Comparison of ENCODE assay signal across 11 mouse cellular contexts in genomic region chr5:64623653-64624052, GRCm38 (mm10).
DNase-seq lines count a peak whose midpoint lies in the region; ATAC-seq and TF ChIP-seq lines count a peak whose summit lies in the region.
"Had no signal": no experiment of that assay in that cellular context is flagged by ENCODE, and none has a peak within 500 bp of the region (broad histone marks: within the 10 kb centered on the region; RNA-seq: fewer than 3 reads in every experiment).

No protein-coding gene starts in this region.

- TF ChIP-seq CTCF in lung, adult 2 months (IDR thresholded peaks at IDR 0.05; ENCODE audit: insufficient read depth, low read length) = no peak

- no peaks in the 10 kb centered on the region for H3K9me3 ChIP-seq in lung, embryonic 16.5 days (ENCODE audit: control insufficient read depth, low read length)
- no peaks in the 10 kb centered on the region for H3K9me3 ChIP-seq in limb, embryonic 13.5 days
- no peaks in the 10 kb centered on the region for H3K9me3 ChIP-seq in forebrain, embryonic 16.5 days (ENCODE audit: control insufficient read depth, low read length)
- H3K9me3 ChIP-seq: hindbrain, embryonic 13.5 days; limb, embryonic 15.5 days; neural tube, embryonic 12.5 days had no signal

- DNase-seq in lung, adult 2 months = no peak
- peak; percentile 78 for DNase-seq in kidney, adult 11 months
- peak; percentile 59 for DNase-seq in thymus, postnatal 0 days (ENCODE audit: low spot score)
- DNase-seq in adrenal gland, adult 8-10 months = no peak
- no peak for DNase-seq in urinary bladder, adult 2 months (ENCODE audit: low spot score)

- no peak overlapping the region for H3K9ac ChIP-seq in lung, embryonic 16.5 days (ENCODE audit: low read length)
- no peak overlapping the region for H3K9ac ChIP-seq in limb, embryonic 13.5 days
- H3K9ac ChIP-seq in forebrain, embryonic 16.5 days (replicated peaks; ENCODE audit: low read depth, low read length) = no peak overlapping the region
- H3K9ac ChIP-seq: hindbrain, embryonic 13.5 days; limb, embryonic 15.5 days; neural tube, embryonic 12.5 days had no signal

- peak overlapping the region; percentile 1 for H3K27ac ChIP-seq in lung, embryonic 16.5 days (ENCODE audit: low read length)
- no peak overlapping the region for H3K27ac ChIP-seq in limb, embryonic 13.5 days
- H3K27ac ChIP-seq in forebrain, embryonic 16.5 days (ENCODE audit: low read length) = no peak overlapping the region
- H3K27ac ChIP-seq: hindbrain, embryonic 13.5 days; limb, embryonic 15.5 days; neural tube, embryonic 12.5 days had no signal

- no peak overlapping the region for H3K4me2 ChIP-seq in lung, embryonic 16.5 days (ENCODE audit: low read depth, low read length)
- no peak overlapping the region for H3K4me2 ChIP-seq in limb, embryonic 13.5 days (replicated peaks)
- H3K4me2 ChIP-seq in forebrain, embryonic 16.5 days (ENCODE audit: low read length) = no peak overlapping the region
- H3K4me2 ChIP-seq: hindbrain, embryonic 13.5 days; limb, embryonic 15.5 days; neural tube, embryonic 12.5 days had no signal

- no peak for TF ChIP-seq POLR2A in lung, adult 2 months (IDR thresholded peaks at IDR 0.05; ENCODE audit: borderline replicate concordance, extremely low read depth, low read depth, low read length)

- no peak overlapping the region for H3K4me3 ChIP-seq in lung, embryonic 16.5 days (ENCODE audit: low read length)
- no peak overlapping the region for H3K4me3 ChIP-seq in lung, adult 2 months (replicated peaks; ENCODE audit: extremely low read depth, low read depth, low read length)
- no peak overlapping the region for H3K4me3 ChIP-seq in limb, embryonic 13.5 days
- H3K4me3 ChIP-seq in forebrain, embryonic 16.5 days (replicated peaks; ENCODE audit: low read length) = no peak overlapping the region
- H3K4me3 ChIP-seq: hindbrain, embryonic 13.5 days; limb, embryonic 15.5 days; neural tube, embryonic 12.5 days had no signal

- 41% methylated on average over 3 of the region's 3 CpGs for WGBS in lung, embryonic 16.5 days
- WGBS in lung, adult 2 months = 68% methylated on average over 3 of the region's 3 CpGs
- WGBS in limb, embryonic 13.5 days = 40% methylated on average over 3 of the region's 3 CpGs
- 47% methylated on average over 3 of the region's 3 CpGs for WGBS in forebrain, embryonic 16.5 days

- ATAC-seq in lung, embryonic 16.5 days (ENCODE audit: low read depth) = peak; percentile 59
- ATAC-seq in limb, embryonic 13.5 days (ENCODE audit: low FRiP score, low read depth) = 0 out of 2 replicates have a peak, but pooled peaks have one; percentile 41
- ATAC-seq in forebrain, embryonic 16.5 days = no peak

- no peaks in the 10 kb centered on the region for H3K36me3 ChIP-seq in lung, embryonic 16.5 days (ENCODE audit: control insufficient read depth, insufficient read depth, low read length)
- H3K36me3 ChIP-seq in limb, embryonic 13.5 days = no peaks in the 10 kb centered on the region
- no peaks in the 10 kb centered on the region for H3K36me3 ChIP-seq in forebrain, embryonic 16.5 days (ENCODE audit: control insufficient read depth, insufficient read depth)
- H3K36me3 ChIP-seq: hindbrain, embryonic 13.5 days; limb, embryonic 15.5 days; neural tube, embryonic 12.5 days had no signal

- H3K4me1 ChIP-seq in lung, embryonic 16.5 days (replicated peaks; ENCODE audit: control insufficient read depth, insufficient read depth, low read length) = peaks cover 13% of the 10 kb centered on the region
- no peaks in the 10 kb centered on the region for H3K4me1 ChIP-seq in lung, adult 2 months (ENCODE audit: control insufficient read depth, insufficient read depth, low read length)
- peaks cover 36% of the 10 kb centered on the region for H3K4me1 ChIP-seq in limb, embryonic 13.5 days
- no peaks in the 10 kb centered on the region for H3K4me1 ChIP-seq in forebrain, embryonic 16.5 days (replicated peaks; ENCODE audit: control insufficient read depth, insufficient read depth, low read length)
- H3K4me1 ChIP-seq: hindbrain, embryonic 13.5 days had no signal

- H3K27me3 ChIP-seq in lung, embryonic 16.5 days (ENCODE audit: control insufficient read depth, insufficient read depth, low read depth, low read length) = no peaks in the 10 kb centered on the region
- H3K27me3 ChIP-seq in limb, embryonic 13.5 days = no peaks in the 10 kb centered on the region
- no peaks in the 10 kb centered on the region for H3K27me3 ChIP-seq in forebrain, embryonic 16.5 days (replicated peaks; ENCODE audit: control insufficient read depth, insufficient read depth, low read length)
- H3K27me3 ChIP-seq: hindbrain, embryonic 13.5 days; limb, embryonic 15.5 days; neural tube, embryonic 12.5 days had no signal

Comparison
In these comparisons a context has a peak if more than half of its experiments do, and no peak if none do; other contexts are left out.
1. DNase-seq: peak in kidney, adult 11 months (single experiment) and thymus, postnatal 0 days (single experiment); none in lung, adult 2 months (single experiment), adrenal gland, adult 8-10 months (single experiment) and urinary bladder, adult 2 months (single experiment).